Mouse (Mus musculus): ENCODE results near the gene Pik3r1. TPM values are rescaled to one million over a fixed set of nuclear protein-coding genes. Genes with fewer than 3 reads are reported as not detected.

Pik3r1 gene
- polyA plus RNA-seq, 1 experiment from 2014 or later: 28.6 TPM

DNA sequence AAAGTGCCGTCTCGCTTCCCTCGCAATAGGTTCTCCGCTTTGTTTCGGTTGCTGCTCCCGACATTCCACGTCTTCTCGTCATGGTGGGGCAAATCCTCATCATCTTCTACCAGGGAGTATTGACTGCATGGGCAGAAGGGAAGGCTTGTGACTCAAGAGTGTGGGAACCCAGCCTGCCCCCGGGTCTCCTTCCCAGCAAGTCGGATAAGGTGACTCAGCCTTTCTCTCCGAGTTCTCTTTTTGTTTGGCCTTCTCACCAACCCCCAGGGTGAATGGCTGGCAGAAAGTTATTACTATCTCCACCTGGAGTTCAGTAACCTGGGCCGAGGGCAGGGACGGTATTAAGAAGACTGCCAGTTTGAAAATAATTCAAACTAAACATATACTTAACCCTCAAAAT lies 81.8 kb downstream of the Pik3r1 start:
- no peak for ATAC-seq (ENCODE audit: borderline replicate concordance, extremely low read depth, low FRiP score, low TSS enrichment)
- H3K4me1 ChIP-seq: peaks cover 8% of the 10 kb centered on the region
- H3K4me2 ChIP-seq: no peak overlapping the region
- H3K4me3 ChIP-seq: no peak overlapping the region
- WGBS: 90% methylated on average over 13 of the region's 13 CpGs
- H3K27me3 ChIP-seq: no peaks in the 10 kb centered on the region
- no peaks in the 10 kb centered on the region for H3K9me3 ChIP-seq
- H3K9ac ChIP-seq: no peak overlapping the region
- H3K36me3 ChIP-seq: peaks cover 59% of the 10 kb centered on the region
- no peak overlapping the region for H3K27ac ChIP-seq

- peaks cover 59% of the 10 kb centered on the region for H3K36me3 ChIP-seq
- 87% methylated on average over 14 of the region's 14 CpGs for WGBS
- H3K4me2 ChIP-seq: no peak overlapping the region
- no peak for ATAC-seq (ENCODE audit: borderline replicate concordance, extremely low read depth, low FRiP score, low TSS enrichment)
- H3K4me3 ChIP-seq: no peak overlapping the region
- no peak overlapping the region for H3K27ac ChIP-seq
- no peaks in the 10 kb centered on the region for H3K9me3 ChIP-seq
- no peaks in the 10 kb centered on the region for H3K4me1 ChIP-seq
- no peak overlapping the region for H3K9ac ChIP-seq
- no peaks in the 10 kb centered on the region for H3K27me3 ChIP-seq
Measured at GRCm38 (mm10) chr13:101684706-101685105, 83.3 kb downstream of the Pik3r1 start.

DNA sequence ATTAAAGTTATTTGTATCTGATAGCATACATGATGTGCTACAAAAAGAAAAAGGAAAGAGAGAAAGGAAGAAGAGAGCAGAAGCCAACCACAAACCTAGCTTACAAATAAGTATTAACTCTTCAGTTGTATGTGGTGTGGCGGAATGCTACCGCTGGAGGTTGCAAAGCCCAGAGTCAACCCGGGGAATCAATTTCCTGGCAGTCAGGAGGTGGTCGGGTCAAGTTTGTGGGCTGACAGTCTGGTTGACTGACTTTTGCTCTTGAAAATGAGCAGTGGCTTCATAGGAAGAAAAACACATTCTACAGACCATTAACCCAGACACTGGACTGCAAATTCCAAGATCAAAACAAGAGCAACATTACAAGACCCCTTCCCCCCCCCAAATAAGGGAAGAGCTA lies 85.6 kb downstream of the Pik3r1 start:
- Histone ChIP-seq H3K36me3 (peaks cover 45% of the 10 kb centered on the region), H3K9ac (no peak overlapping the region), H3K4me2 (no peak overlapping the region), H3K4me3 (no peak overlapping the region), H3K9me3 (no peaks in the 10 kb centered on the region), H3K27ac (no peak overlapping the region), H3K4me1 (no peaks in the 10 kb centered on the region), H3K27me3 (no peaks in the 10 kb centered on the region)
- no peak for ATAC-seq (ENCODE audit: borderline replicate concordance, extremely low read depth, low FRiP score, low TSS enrichment)
- 75% methylated on average over 4 of the region's 4 CpGs for WGBS

- ATAC-seq (ENCODE audit: borderline replicate concordance, extremely low read depth, low FRiP score, low TSS enrichment): no peak
- 79% methylated on average over 1 of the region's 1 CpGs for WGBS
- no peak overlapping the region for H3K4me3 ChIP-seq
- H3K9me3 ChIP-seq: no peaks in the 10 kb centered on the region
- H3K4me1 ChIP-seq: no peaks in the 10 kb centered on the region
- no peak overlapping the region for H3K4me2 ChIP-seq
- peaks cover 22% of the 10 kb centered on the region for H3K36me3 ChIP-seq
- no peak overlapping the region for H3K27ac ChIP-seq
- H3K9ac ChIP-seq: no peak overlapping the region
- no peaks in the 10 kb centered on the region for H3K27me3 ChIP-seq
Measured at GRCm38 (mm10) chr13:101680083-101680482, 87.9 kb downstream of the Pik3r1 start.

GRCm38 (mm10) chr13:101678984-101679383 lies 89.0 kb downstream of the Pik3r1 start:
- Histone ChIP-seq H3K4me1 (no peaks in the 10 kb centered on the region), H3K4me3 (no peak overlapping the region), H3K36me3 (peaks cover 12% of the 10 kb centered on the region), H3K27ac (no peak overlapping the region), H3K27me3 (no peaks in the 10 kb centered on the region), H3K9me3 (no peaks in the 10 kb centered on the region), H3K9ac (no peak overlapping the region), H3K4me2 (no peak overlapping the region)
- 75% methylated on average over 1 of the region's 1 CpGs for whole genome bisulfite sequencing
- ATAC-seq (ENCODE audit: borderline replicate concordance, extremely low read depth, low FRiP score, low TSS enrichment): no peak

DNA sequence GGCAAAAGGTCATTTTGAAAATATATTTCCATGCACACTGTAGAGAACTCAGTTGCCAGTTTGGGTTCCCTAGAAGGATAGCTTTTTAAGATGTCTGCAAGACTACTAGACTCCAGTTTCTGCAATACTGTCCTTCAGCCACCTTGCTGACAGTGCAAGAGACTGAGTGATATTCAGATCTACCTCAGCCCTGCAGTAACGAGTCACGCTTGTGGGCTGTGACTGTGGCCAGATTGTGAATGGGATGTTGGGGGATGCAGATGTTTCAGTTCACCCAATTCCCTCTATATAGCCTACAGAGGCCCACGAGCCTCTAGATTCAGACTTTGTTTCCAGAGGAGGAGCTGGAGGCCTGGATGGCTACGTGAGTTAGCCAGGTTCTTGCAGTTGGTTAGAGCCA lies 90.0 kb downstream of the Pik3r1 start:
- H3K4me3 ChIP-seq: no peak overlapping the region
- WGBS: 88% methylated on average over 4 of the region's 4 CpGs
- no peaks in the 10 kb centered on the region for H3K27me3 ChIP-seq
- H3K9ac ChIP-seq: no peak overlapping the region
- H3K4me1 ChIP-seq: no peaks in the 10 kb centered on the region
- H3K27ac ChIP-seq: no peak overlapping the region
- H3K9me3 ChIP-seq: no peaks in the 10 kb centered on the region
- ATAC-seq (ENCODE audit: borderline replicate concordance, extremely low read depth, low FRiP score, low TSS enrichment): no peak
- peaks cover 8% of the 10 kb centered on the region; the same call in 1 of the 2 replicates for H3K36me3 ChIP-seq
- H3K4me2 ChIP-seq: no peak overlapping the region

DNA sequence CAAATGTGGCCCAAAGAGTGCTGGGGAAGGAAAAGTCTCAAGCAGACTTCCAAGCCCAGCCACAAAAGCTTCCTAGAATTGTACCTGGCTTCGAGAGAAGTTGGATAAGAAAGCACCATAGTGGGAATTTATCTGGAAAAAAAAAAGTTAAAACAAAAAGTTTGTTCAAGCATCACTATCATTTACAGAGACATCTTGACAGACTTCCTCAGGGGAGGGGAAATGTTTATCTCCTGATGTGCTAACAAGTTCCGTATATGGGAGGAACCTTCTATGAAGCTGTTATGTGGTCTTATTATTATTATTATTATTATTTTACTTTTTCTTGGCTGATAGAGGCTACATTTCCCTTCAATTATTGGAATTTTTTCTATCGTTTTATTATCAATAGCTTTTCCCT lies 94.1 kb downstream of the Pik3r1 start:
- Histone ChIP-seq H3K36me3 (no peaks in the 10 kb centered on the region), H3K9ac (no peak overlapping the region), H3K9me3 (no peaks in the 10 kb centered on the region), H3K4me3 (no peak overlapping the region), H3K4me2 (no peak overlapping the region), H3K27ac (no peak overlapping the region), H3K27me3 (no peaks in the 10 kb centered on the region), H3K4me1 (no peaks in the 10 kb centered on the region)
- ATAC-seq (ENCODE audit: borderline replicate concordance, extremely low read depth, low FRiP score, low TSS enrichment): no peak
- WGBS: 68% methylated on average over 3 of the region's 3 CpGs

GRCm38 (mm10) chr13:101668859-101669258 lies 99.2 kb downstream of the Pik3r1 start:
- Histone ChIP-seq H3K4me3 (no peak overlapping the region), H3K9ac (no peak overlapping the region), H3K27me3 (no peaks in the 10 kb centered on the region), H3K4me1 (no peaks in the 10 kb centered on the region), H3K9me3 (no peaks in the 10 kb centered on the region), H3K27ac (no peak overlapping the region), H3K4me2 (no peak overlapping the region), H3K36me3 (no peaks in the 10 kb centered on the region)
- no peak for ATAC-seq (ENCODE audit: borderline replicate concordance, extremely low read depth, low FRiP score, low TSS enrichment)
- 17% methylated on average over 3 of the region's 3 CpGs for WGBS

DNA sequence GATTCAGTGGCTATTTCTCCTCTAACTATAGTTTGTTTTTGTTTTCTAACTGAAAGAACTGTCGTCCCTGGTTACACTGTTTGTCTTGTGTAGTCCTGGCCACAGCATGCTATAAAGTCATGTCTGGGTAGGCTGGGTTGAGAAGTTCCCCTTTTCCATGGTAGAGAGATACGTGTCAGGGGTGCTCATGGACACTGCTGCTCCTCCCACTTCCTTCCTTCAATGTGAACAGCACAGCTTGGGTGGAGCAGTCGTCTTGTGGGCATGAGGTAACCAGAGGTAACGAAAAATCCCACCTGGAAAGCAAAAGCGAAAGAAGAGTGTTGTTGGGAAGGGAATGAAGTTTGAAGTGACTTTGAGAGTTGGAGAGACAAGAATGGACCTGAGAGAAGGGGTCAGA lies 104.0 kb downstream of the Pik3r1 start:
- no peaks in the 10 kb centered on the region for H3K4me1 ChIP-seq
- no peak overlapping the region for H3K27ac ChIP-seq
- no peak for ATAC-seq (ENCODE audit: borderline replicate concordance, extremely low read depth, low FRiP score, low TSS enrichment)
- 70% methylated on average over 5 of the region's 5 CpGs for WGBS
- no peak overlapping the region for H3K9ac ChIP-seq
- no peaks in the 10 kb centered on the region for H3K27me3 ChIP-seq
- no peak overlapping the region for H3K4me2 ChIP-seq
- no peaks in the 10 kb centered on the region for H3K9me3 ChIP-seq
- H3K4me3 ChIP-seq: no peak overlapping the region
- no peaks in the 10 kb centered on the region for H3K36me3 ChIP-seq

DNA sequence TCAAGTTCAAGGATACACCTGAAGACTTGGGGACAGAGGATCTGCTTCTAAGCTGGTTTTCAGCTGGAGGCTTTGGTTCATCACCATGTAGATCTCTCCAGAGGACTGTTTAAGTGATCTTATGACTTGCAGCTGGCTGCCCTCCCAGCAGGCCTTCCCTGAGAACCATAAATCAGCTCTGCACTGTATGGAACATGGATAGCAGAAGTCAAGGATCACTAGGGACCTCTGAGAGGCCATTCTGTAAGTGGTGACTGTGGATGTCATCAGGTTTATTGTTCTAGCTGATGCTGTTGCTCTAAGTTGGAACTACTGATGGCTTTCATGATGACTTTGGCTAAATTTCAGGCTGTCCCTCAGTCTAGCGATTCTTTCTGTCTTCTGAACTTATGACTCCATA lies 105.1 kb downstream of the Pik3r1 start:
- no peak overlapping the region for H3K9ac ChIP-seq
- H3K36me3 ChIP-seq: no peaks in the 10 kb centered on the region
- 75% methylated on average over 1 of the region's 1 CpGs for WGBS
- no peak overlapping the region for H3K27ac ChIP-seq
- H3K4me1 ChIP-seq: no peaks in the 10 kb centered on the region
- H3K4me3 ChIP-seq: no peak overlapping the region
- no peak overlapping the region for H3K4me2 ChIP-seq
- ATAC-seq (ENCODE audit: borderline replicate concordance, extremely low read depth, low FRiP score, low TSS enrichment): no peak
- H3K9me3 ChIP-seq: no peaks in the 10 kb centered on the region
- H3K27me3 ChIP-seq: no peaks in the 10 kb centered on the region

DNA sequence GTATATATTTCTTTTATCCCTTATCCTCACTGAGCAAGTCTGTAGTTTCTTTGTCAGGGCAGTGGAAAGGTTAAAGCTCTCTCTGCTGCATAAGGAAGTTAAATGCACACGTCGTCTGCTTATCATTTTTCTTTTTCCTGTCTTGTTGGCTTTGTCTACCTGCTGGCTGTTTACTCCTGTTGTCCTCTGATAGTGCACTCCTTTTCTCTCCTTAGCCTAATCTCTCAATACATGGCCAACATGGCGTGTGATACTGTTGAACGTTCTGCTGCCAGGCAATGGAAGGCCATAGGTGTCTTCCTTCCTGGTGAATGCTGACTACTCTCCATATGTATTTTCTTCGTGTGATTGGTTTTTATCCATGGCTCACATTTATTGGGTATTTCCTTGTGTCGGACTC lies 106.5 kb downstream of the Pik3r1 start:
- WGBS: 78% methylated on average over 6 of the region's 6 CpGs
- ATAC-seq (ENCODE audit: borderline replicate concordance, extremely low read depth, low FRiP score, low TSS enrichment): no peak
- Histone ChIP-seq H3K4me1 (0 out of 2 replicates have a peak, but pooled peaks cover 5% of the 10 kb centered on the region), H3K9me3 (no peaks in the 10 kb centered on the region), H3K27me3 (no peaks in the 10 kb centered on the region), H3K36me3 (no peaks in the 10 kb centered on the region), H3K4me3 (no peak overlapping the region), H3K9ac (no peak overlapping the region), H3K4me2 (no peak overlapping the region), H3K27ac (no peak overlapping the region)

DNA sequence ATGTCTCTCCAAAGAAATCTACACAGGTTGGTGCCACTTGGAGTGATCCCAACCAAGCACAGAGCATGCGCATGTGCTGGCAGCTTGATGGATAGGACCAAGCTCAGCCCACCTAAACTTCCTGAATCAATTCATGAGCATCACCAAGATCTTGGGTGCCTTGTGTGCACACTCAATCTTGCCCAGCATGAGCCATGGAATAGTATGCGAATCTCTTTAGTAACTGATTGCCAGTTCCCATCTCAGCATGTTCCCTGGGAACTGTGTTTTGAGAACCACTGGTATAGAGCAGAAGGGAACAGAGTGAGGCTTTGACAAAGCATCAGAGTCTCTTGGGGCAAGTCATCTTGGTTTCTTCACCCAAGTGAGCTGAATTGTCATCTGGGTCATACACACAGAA lies 107.8 kb downstream of the Pik3r1 start:
- Histone ChIP-seq H3K9ac (no peak overlapping the region), H3K27ac (no peak overlapping the region), H3K4me1 (0 out of 2 replicates have a peak, but pooled peaks cover 5% of the 10 kb centered on the region), H3K4me3 (no peak overlapping the region), H3K27me3 (no peaks in the 10 kb centered on the region), H3K36me3 (no peaks in the 10 kb centered on the region), H3K4me2 (no peak overlapping the region), H3K9me3 (no peaks in the 10 kb centered on the region)
- ATAC-seq (ENCODE audit: borderline replicate concordance, extremely low read depth, low FRiP score, low TSS enrichment): no peak
- WGBS: 90% methylated on average over 2 of the region's 2 CpGs

DNA sequence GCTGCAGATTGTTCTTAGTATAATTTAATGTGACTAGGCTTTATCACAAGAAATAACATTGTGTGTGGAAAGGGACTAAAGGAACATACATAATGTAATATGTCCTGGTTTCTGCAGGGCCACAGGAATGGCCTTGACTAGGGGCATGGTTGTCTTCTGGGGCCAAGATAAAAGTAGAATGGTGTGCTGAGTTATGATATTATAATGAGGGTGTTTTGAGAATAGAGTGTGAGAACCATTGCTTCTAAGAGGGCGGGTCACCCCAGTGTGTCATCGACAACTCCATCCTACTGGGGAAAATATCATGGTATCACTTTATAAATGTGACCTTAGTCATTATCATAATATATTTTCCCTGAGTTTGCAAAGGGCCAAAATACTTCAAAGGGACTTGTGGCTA lies 115.9 kb downstream of the Pik3r1 start:
- no peaks in the 10 kb centered on the region for H3K36me3 ChIP-seq
- no peaks in the 10 kb centered on the region for H3K27me3 ChIP-seq
- no peaks in the 10 kb centered on the region for H3K9me3 ChIP-seq
- H3K27ac ChIP-seq: no peak overlapping the region
- H3K4me2 ChIP-seq: no peak overlapping the region
- H3K9ac ChIP-seq: no peak overlapping the region
- no peak for ATAC-seq (ENCODE audit: borderline replicate concordance, extremely low read depth, low FRiP score, low TSS enrichment)
- no peaks in the 10 kb centered on the region for H3K4me1 ChIP-seq
- H3K4me3 ChIP-seq: no peak overlapping the region
- whole genome bisulfite sequencing: 66% methylated on average over 2 of the region's 2 CpGs

All from lung, embryonic 15.5 days (tissue).